Mouse (Mus musculus): ENCODE results near the gene Cnn3. TPM values are rescaled to one million over a fixed set of nuclear protein-coding genes. Genes with fewer than 3 reads are reported as not detected.

Cnn3 gene
- polyA plus RNA-seq, 1 experiment from 2014 or later: 743 TPM

GRCm38 (mm10) chr3:121439623-121440161, 13.4 kb downstream of the Cnn3 start:
- Histone ChIP-seq H3K4me2 (ENCODE audit: low read length) (no peak overlapping the region), H3K36me3 (ENCODE audit: control insufficient read depth, insufficient read depth, low read length) (peaks cover 16% of the 10 kb centered on the region; the same call in 1 of the 2 replicates), H3K9me3 (replicated peaks; ENCODE audit: control insufficient read depth, low read length) (no peaks in the 10 kb centered on the region), H3K27me3 (replicated peaks; ENCODE audit: control insufficient read depth, insufficient read depth, low read length) (no peaks in the 10 kb centered on the region), H3K27ac (ENCODE audit: low read depth, low read length) (no peak overlapping the region), H3K4me3 (ENCODE audit: low read depth, low read length) (no peak overlapping the region), H3K9ac (ENCODE audit: low read length) (no peak overlapping the region), H3K4me1 (ENCODE audit: control insufficient read depth, insufficient read depth, low read length) (peaks cover 4% of the 10 kb centered on the region)
- WGBS: 87% methylated on average over 11 of the region's 11 CpGs
- DNase-seq (ENCODE audit: low spot score): no peak
- ATAC-seq: no peak

GRCm38 (mm10) chr3:121441504-121441903, 15.2 kb downstream of the Cnn3 start:
- no peaks in the 10 kb centered on the region for H3K4me1 ChIP-seq (ENCODE audit: control insufficient read depth, insufficient read depth, low read length)
- no peak overlapping the region for H3K27ac ChIP-seq (ENCODE audit: low read depth, low read length)
- DNase-seq (ENCODE audit: low spot score) (no peak), ATAC-seq (no peak)
- H3K36me3 ChIP-seq (ENCODE audit: control insufficient read depth, insufficient read depth, low read length): peaks cover 16% of the 10 kb centered on the region; the same call in 1 of the 2 replicates
- H3K27me3 ChIP-seq (replicated peaks; ENCODE audit: control insufficient read depth, insufficient read depth, low read length): no peaks in the 10 kb centered on the region
- no peak overlapping the region for H3K4me2 ChIP-seq (ENCODE audit: low read length)
- WGBS: 97% methylated on average over 12 of the region's 12 CpGs
- no peaks in the 10 kb centered on the region for H3K9me3 ChIP-seq (replicated peaks; ENCODE audit: control insufficient read depth, low read length)
- H3K4me3 ChIP-seq (ENCODE audit: low read depth, low read length): no peak overlapping the region
- no peak overlapping the region for H3K9ac ChIP-seq (ENCODE audit: low read length)

GRCm38 (mm10) chr3:121442288-121442687, 16.0 kb downstream of the Cnn3 start:
- peaks cover 16% of the 10 kb centered on the region; the same call in 1 of the 2 replicates for H3K36me3 ChIP-seq (ENCODE audit: control insufficient read depth, insufficient read depth, low read length)
- H3K27ac ChIP-seq (ENCODE audit: low read depth, low read length): no peak overlapping the region
- H3K4me1 ChIP-seq (ENCODE audit: control insufficient read depth, insufficient read depth, low read length): no peaks in the 10 kb centered on the region
- H3K9ac ChIP-seq (ENCODE audit: low read length): no peak overlapping the region
- H3K9me3 ChIP-seq (replicated peaks; ENCODE audit: control insufficient read depth, low read length): no peaks in the 10 kb centered on the region
- ATAC-seq: no peak
- H3K4me2 ChIP-seq (ENCODE audit: low read length): no peak overlapping the region
- DNase-seq (ENCODE audit: low spot score): no peak
- 93% methylated on average over 5 of the region's 5 CpGs for WGBS
- H3K4me3 ChIP-seq (ENCODE audit: low read depth, low read length): no peak overlapping the region
- H3K27me3 ChIP-seq (replicated peaks; ENCODE audit: control insufficient read depth, insufficient read depth, low read length): no peaks in the 10 kb centered on the region

- H3K4me2 ChIP-seq (ENCODE audit: low read length): no peak overlapping the region
- DNase-seq (ENCODE audit: low spot score) (no peak), ATAC-seq (no peak)
- H3K9me3 ChIP-seq (replicated peaks; ENCODE audit: control insufficient read depth, low read length): no peaks in the 10 kb centered on the region
- 96% methylated on average over 4 of the region's 4 CpGs for WGBS
- H3K4me3 ChIP-seq (ENCODE audit: low read depth, low read length): no peak overlapping the region
- H3K27ac ChIP-seq (ENCODE audit: low read depth, low read length): no peak overlapping the region
- H3K36me3 ChIP-seq (ENCODE audit: control insufficient read depth, insufficient read depth, low read length): peaks cover 11% of the 10 kb centered on the region; the same call in 1 of the 2 replicates
- H3K9ac ChIP-seq (ENCODE audit: low read length): no peak overlapping the region
- H3K27me3 ChIP-seq (replicated peaks; ENCODE audit: control insufficient read depth, insufficient read depth, low read length): no peaks in the 10 kb centered on the region
- peaks cover 13% of the 10 kb centered on the region for H3K4me1 ChIP-seq (ENCODE audit: control insufficient read depth, insufficient read depth, low read length)
Measured at GRCm38 (mm10) chr3:121443861-121444271, 17.6 kb downstream of the Cnn3 start.

GRCm38 (mm10) chr3:121444414-121444813, 18.1 kb downstream of the Cnn3 start:
- Histone ChIP-seq H3K27ac (ENCODE audit: low read depth, low read length) (no peak overlapping the region), H3K9me3 (replicated peaks; ENCODE audit: control insufficient read depth, low read length) (no peaks in the 10 kb centered on the region), H3K4me1 (ENCODE audit: control insufficient read depth, insufficient read depth, low read length) (peaks cover 14% of the 10 kb centered on the region), H3K36me3 (ENCODE audit: control insufficient read depth, insufficient read depth, low read length) (peaks cover 11% of the 10 kb centered on the region; the same call in 1 of the 2 replicates), H3K9ac (ENCODE audit: low read length) (no peak overlapping the region), H3K4me2 (ENCODE audit: low read length) (no peak overlapping the region), H3K4me3 (ENCODE audit: low read depth, low read length) (no peak overlapping the region), H3K27me3 (replicated peaks; ENCODE audit: control insufficient read depth, insufficient read depth, low read length) (no peaks in the 10 kb centered on the region)
- 97% methylated on average over 6 of the region's 6 CpGs for WGBS
- DNase-seq (ENCODE audit: low spot score) (no peak), ATAC-seq (no peak)

GRCm38 (mm10) chr3:121446454-121446853, 20.2 kb downstream of the Cnn3 start:
- Histone ChIP-seq H3K4me1 (ENCODE audit: control insufficient read depth, insufficient read depth, low read length) (peaks cover 16% of the 10 kb centered on the region), H3K4me3 (ENCODE audit: low read depth, low read length) (no peak overlapping the region), H3K27ac (ENCODE audit: low read depth, low read length) (no peak overlapping the region), H3K27me3 (replicated peaks; ENCODE audit: control insufficient read depth, insufficient read depth, low read length) (no peaks in the 10 kb centered on the region), H3K9ac (ENCODE audit: low read length) (no peak overlapping the region), H3K36me3 (ENCODE audit: control insufficient read depth, insufficient read depth, low read length) (peaks cover 19% of the 10 kb centered on the region), H3K4me2 (ENCODE audit: low read length) (no peak overlapping the region), H3K9me3 (replicated peaks; ENCODE audit: control insufficient read depth, low read length) (no peaks in the 10 kb centered on the region)
- DNase-seq (ENCODE audit: low spot score) (no peak), ATAC-seq (no peak)
- 82% methylated on average over 8 of the region's 8 CpGs for whole genome bisulfite sequencing

- Histone ChIP-seq H3K27ac (ENCODE audit: low read depth, low read length) (peak overlapping the region; percentile 22; the same call in 1 of the 2 replicates), H3K9ac (ENCODE audit: low read length) (no peak overlapping the region), H3K4me2 (ENCODE audit: low read length) (0 out of 2 replicates have a peak overlapping the region, but pooled peaks have one; percentile 2), H3K4me1 (ENCODE audit: control insufficient read depth, insufficient read depth, low read length) (peaks cover 16% of the 10 kb centered on the region), H3K36me3 (ENCODE audit: control insufficient read depth, insufficient read depth, low read length) (peaks cover 26% of the 10 kb centered on the region), H3K4me3 (ENCODE audit: low read depth, low read length) (no peak overlapping the region), H3K9me3 (replicated peaks; ENCODE audit: control insufficient read depth, low read length) (no peaks in the 10 kb centered on the region), H3K27me3 (replicated peaks; ENCODE audit: control insufficient read depth, insufficient read depth, low read length) (no peaks in the 10 kb centered on the region)
- ATAC-seq (peak; percentile 56), DNase-seq (ENCODE audit: low spot score) (peak; percentile 65)
- WGBS: 3% methylated on average over 11 of the region's 11 CpGs
Measured at GRCm38 (mm10) chr3:121448029-121448468, 21.8 kb downstream of the Cnn3 start.

GRCm38 (mm10) chr3:121448606-121449005, 22.3 kb downstream of the Cnn3 start:
- H3K36me3 ChIP-seq (ENCODE audit: control insufficient read depth, insufficient read depth, low read length): peaks cover 26% of the 10 kb centered on the region
- DNase-seq (ENCODE audit: low spot score): peak; percentile 48
- no peak overlapping the region for H3K4me3 ChIP-seq (ENCODE audit: low read depth, low read length)
- H3K9me3 ChIP-seq (replicated peaks; ENCODE audit: control insufficient read depth, low read length): no peaks in the 10 kb centered on the region
- H3K4me1 ChIP-seq (ENCODE audit: control insufficient read depth, insufficient read depth, low read length): peaks cover 16% of the 10 kb centered on the region
- no peak overlapping the region for H3K9ac ChIP-seq (ENCODE audit: low read length)
- WGBS: 34% methylated on average over 8 of the region's 8 CpGs
- peak; percentile 50 for ATAC-seq
- no peaks in the 10 kb centered on the region for H3K27me3 ChIP-seq (replicated peaks; ENCODE audit: control insufficient read depth, insufficient read depth, low read length)
- H3K27ac ChIP-seq (ENCODE audit: low read depth, low read length): peak overlapping the region; percentile 22; the same call in 1 of the 2 replicates
- no peak overlapping the region for H3K4me2 ChIP-seq (ENCODE audit: low read length)

- Histone ChIP-seq H3K4me3 (ENCODE audit: low read depth, low read length) (no peak overlapping the region), H3K27ac (ENCODE audit: low read depth, low read length) (no peak overlapping the region)
Measured at GRCm38 (mm10) chr3:121449527-121449926, 23.2 kb downstream of the Cnn3 start.

More at GRCm38 (mm10) chr3:121449527-121449926, 23.2 kb downstream of the Cnn3 start:
- Histone ChIP-seq H3K9me3 (replicated peaks; ENCODE audit: control insufficient read depth, low read length) (no peaks in the 10 kb centered on the region), H3K36me3 (ENCODE audit: control insufficient read depth, insufficient read depth, low read length) (peaks cover 34% of the 10 kb centered on the region), H3K9ac (ENCODE audit: low read length) (no peak overlapping the region), H3K4me1 (ENCODE audit: control insufficient read depth, insufficient read depth, low read length) (peaks cover 16% of the 10 kb centered on the region), H3K4me2 (ENCODE audit: low read length) (no peak overlapping the region), H3K27me3 (replicated peaks; ENCODE audit: control insufficient read depth, insufficient read depth, low read length) (no peaks in the 10 kb centered on the region)
- ATAC-seq (no peak), DNase-seq (ENCODE audit: low spot score) (no peak)
- WGBS: 87% methylated on average over 8 of the region's 8 CpGs

All from forebrain, embryonic 14.5 days (tissue).